Mouse (Mus musculus) neural tube, embryonic 11.5 days (tissue): ENCODE data around the gene Kremen1. TPM values are rescaled to one million over a fixed set of nuclear protein-coding genes. Genes with fewer than 3 reads are reported as not detected.

Source experiments
- ATAC-seq: fragments of 200-750 bp; cut with Nextera tagmentation; 2 replicates; pipeline ENCODE4 v1.8.0; 2017; ENCODE audit warnings: moderate number of reproducible peaks, mild to moderate bottlenecking, moderate TSS enrichment, moderate library complexity; ENCODE audit not compliant: insufficient read depth, low FRiP score, low TSS enrichment
- DNase-seq: peaks from one replicate; pipeline ENCODE4 v3.0.0-alpha.2; 2015; ENCODE audit warnings: low spot score
- H3K27ac ChIP-seq: fragments of 300-500 bp; sonication (generic); 2 replicates; pipeline ENCODE4 v1.5.1; 2014; ENCODE audit warnings: low read depth, mild to moderate bottlenecking, low read length
- H3K27me3 ChIP-seq: fragments of 300-500 bp; sonication (generic); 2 replicates; pipeline ENCODE4 v1.6.1; 2014; ENCODE audit warnings: mild to moderate bottlenecking, low read length, mixed read lengths; ENCODE audit not compliant: control insufficient read depth, insufficient read depth
- H3K36me3 ChIP-seq: fragments of 300-500 bp; sonication (generic); 2 replicates; pipeline ENCODE4 v1.6.1; 2014; ENCODE audit warnings: mild to moderate bottlenecking, low read length, moderate library complexity, mixed read lengths; ENCODE audit not compliant: control insufficient read depth, insufficient read depth
- H3K4me1 ChIP-seq: fragments of 300-500 bp; sonication (generic); 2 replicates; pipeline ENCODE4 v1.6.1; 2014; ENCODE audit warnings: low read length, mixed read lengths; ENCODE audit not compliant: control insufficient read depth, insufficient read depth
- H3K4me2 ChIP-seq: fragments of 300-500 bp; sonication (generic); 2 replicates; pipeline ENCODE4 v1.6.1; 2014; ENCODE audit warnings: low read depth, mild to moderate bottlenecking, moderate library complexity
- H3K4me3 ChIP-seq: fragments of 300-500 bp; sonication (generic); 2 replicates; pipeline ENCODE4 v1.5.1; 2014; ENCODE audit warnings: low read depth, low read length
- H3K9ac ChIP-seq: fragments of 300-500 bp; sonication (generic); 2 replicates; pipeline ENCODE4 v1.6.1; 2014; ENCODE audit warnings: mild to moderate bottlenecking, low read length
- H3K9me3 ChIP-seq: fragments of 300-500 bp; sonication (generic); 2 replicates; pipeline ENCODE4 v1.6.1; 2016; ENCODE audit warnings: low read length; ENCODE audit not compliant: control insufficient read depth
- WGBS: fragments of 180-500 bp; shearing (Covaris S2); extraction: QIAGEN DNeasy Blood & Tissue Kit; methylation state at CpG from one replicate; pipeline ENCODE4 v1.1.7; 2014; 5-methylcytosine and 5-hydroxymethylcytosine counted together
- polyA plus RNA-seq: library from polyadenylated mRNA; unstranded; fragments of >200 nt; fragmentation: Nextera tagmentation; extraction: Ambion mirVana; gene quantifications from 2 replicates; pipeline ENCODE4 v1.2.1, GENCODE M21; 2014

Gene Kremen1
- polyA plus RNA-seq, 1 experiment from 2014 or later, result 9.6 TPM

DNA sequence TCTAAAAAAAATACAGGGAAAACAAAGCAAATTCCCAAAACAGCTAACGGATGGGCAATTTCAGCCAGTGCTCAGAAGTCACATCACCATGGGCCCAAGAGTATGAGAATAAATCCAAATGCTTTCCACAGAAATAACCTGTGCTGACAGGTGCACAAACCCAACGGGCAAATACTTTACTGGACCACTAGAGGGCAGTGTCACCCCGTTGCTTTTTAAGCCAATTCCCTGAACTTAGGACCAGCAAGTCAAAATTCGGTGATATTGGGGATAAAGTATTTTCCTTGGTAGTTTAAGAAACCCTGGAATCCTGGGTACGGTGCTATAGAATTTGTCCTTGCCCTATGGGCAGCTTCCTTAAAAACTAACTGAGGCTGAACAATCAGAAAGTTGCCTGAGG, 29.3 kb upstream of the Kremen1 start:
- Histone ChIP-seq H3K9ac (no peak overlapping the region), H3K4me3 (no peak overlapping the region), H3K36me3 (peaks cover 5% of the 10 kb centered on the region), H3K27ac (no peak overlapping the region), H3K9me3 (no peaks in the 10 kb centered on the region), H3K4me2 (no peak overlapping the region), H3K4me1 (no peaks in the 10 kb centered on the region), H3K27me3 (no peaks in the 10 kb centered on the region)
- ATAC-seq (no peak), DNase-seq (peak; percentile 67)
- WGBS, result 24% methylated on average over 5 of the region's 5 CpGs

DNA sequence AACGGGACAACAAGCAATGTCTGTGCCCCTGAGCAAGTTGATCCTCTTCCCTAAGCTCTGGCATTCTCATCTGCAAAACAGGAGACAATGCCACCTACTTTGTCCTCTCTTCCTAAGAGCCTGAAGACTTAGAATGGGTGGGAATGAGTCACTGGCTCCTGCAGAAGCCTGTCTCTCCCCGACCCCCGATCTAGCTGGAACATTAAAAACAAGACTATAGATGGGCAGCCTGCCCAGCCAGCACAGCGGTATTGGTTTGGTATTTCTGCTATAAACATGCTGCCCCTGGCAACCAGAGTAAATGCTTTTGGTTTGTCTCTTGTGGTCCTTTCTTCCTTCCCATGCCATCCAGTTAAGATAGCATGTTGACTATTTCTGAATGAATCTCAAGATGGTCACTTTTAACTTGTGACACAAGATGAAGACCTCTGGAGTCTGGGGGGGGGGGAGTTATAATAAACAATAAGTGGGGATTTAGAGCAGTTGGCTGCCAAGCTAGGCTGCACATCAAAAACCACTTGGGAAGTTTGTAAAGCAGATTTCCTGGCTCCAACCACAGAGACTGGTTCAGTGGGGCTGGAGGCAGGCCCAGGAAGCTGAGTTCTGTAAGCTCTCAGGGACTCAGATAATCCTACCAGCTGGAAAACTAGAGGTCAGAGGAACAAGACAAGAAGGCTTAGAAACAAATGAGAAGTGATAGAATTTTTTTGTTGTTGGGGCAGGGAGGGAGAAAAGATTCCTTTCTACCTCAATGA, 28.6 kb upstream of the Kremen1 start:
- Histone ChIP-seq H3K4me2 (no peak overlapping the region), H3K9ac (no peak overlapping the region), H3K4me1 (no peaks in the 10 kb centered on the region), H3K4me3 (no peak overlapping the region), H3K27ac (no peak overlapping the region), H3K9me3 (no peaks in the 10 kb centered on the region), H3K36me3 (peaks cover 5% of the 10 kb centered on the region), H3K27me3 (no peaks in the 10 kb centered on the region)
- WGBS, result 94% methylated on average over 4 of the region's 4 CpGs
- DNase-seq (no peak), ATAC-seq (no peak)

DNA sequence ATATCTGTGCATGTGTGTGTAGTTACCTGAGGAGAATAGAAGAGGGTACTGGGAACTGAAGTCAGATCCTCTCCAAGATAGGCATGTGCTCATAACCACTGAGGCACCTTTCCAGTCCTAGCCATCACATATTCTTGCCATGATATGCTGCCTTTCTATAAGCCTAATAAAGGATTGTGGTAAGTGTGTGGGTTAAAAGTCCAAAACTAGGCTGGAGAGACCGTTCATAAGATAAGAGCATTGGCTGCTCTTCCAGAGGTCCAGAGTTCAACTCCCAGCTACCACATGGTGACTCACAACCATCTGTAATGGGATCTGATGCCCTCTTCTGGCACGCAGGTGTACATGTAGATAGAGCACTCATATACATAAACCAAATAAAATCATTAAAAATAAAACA, 22.6 kb upstream of the Kremen1 start:
- Histone ChIP-seq H3K4me2 (no peak overlapping the region), H3K36me3 (peaks cover 12% of the 10 kb centered on the region), H3K4me1 (no peaks in the 10 kb centered on the region), H3K9ac (no peak overlapping the region), H3K27ac (no peak overlapping the region), H3K4me3 (no peak overlapping the region), H3K9me3 (no peaks in the 10 kb centered on the region), H3K27me3 (no peaks in the 10 kb centered on the region)
- no peak for ATAC-seq
- WGBS, result 93% methylated on average over 2 of the region's 2 CpGs
- no peak for DNase-seq

DNA sequence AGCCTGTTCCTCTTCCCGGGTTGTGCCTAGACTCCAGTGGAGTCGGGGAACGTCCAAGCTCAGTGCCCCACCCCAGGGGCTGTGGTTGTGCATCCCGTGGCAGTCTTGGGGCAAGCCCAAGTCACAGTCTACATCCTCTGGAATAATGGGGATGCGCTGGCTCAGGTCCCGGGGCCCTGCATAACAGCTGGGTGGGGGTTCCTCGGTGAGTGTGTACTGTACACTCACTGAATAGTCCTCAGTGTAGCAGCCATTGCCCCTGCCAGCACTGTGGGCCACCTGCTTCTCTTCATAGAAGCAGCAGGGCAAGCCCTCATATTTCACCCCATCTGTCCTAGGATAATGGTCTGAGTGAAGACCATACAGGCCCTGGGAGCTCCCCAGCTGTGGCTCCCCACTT, 19.6 kb upstream of the Kremen1 start:
- H3K4me3 ChIP-seq, result no peak overlapping the region
- H3K36me3 ChIP-seq, result peaks cover 7% of the 10 kb centered on the region; the same call in 1 of the 2 replicates
- H3K4me2 ChIP-seq, result no peak overlapping the region
- DNase-seq (no peak), ATAC-seq (no peak)
- no peaks in the 10 kb centered on the region for H3K4me1 ChIP-seq
- no peak overlapping the region for H3K9ac ChIP-seq
- WGBS, result 86% methylated on average over 7 of the region's 7 CpGs
- H3K27me3 ChIP-seq, result no peaks in the 10 kb centered on the region
- no peak overlapping the region for H3K27ac ChIP-seq
- H3K9me3 ChIP-seq, result no peaks in the 10 kb centered on the region

DNA sequence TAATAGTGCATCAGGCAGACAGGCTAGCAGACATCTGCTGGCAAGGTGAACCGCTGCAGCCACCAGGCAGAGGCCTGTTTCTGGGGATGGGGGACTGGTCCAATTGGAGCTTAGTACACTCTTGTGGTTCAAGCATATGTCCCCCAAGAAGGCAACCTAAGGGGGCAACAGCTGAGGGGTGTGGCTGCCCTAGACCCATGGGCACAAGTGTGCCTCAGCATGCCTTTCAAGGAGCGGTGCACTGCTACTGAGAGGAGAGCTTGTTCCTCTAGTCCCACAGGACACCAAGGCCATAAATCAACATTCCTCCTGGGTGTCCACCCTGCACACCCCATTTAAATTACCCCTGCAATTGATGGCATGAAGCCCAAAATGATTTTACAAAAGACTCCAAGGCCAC, 17.1 kb upstream of the Kremen1 start:
- H3K27ac ChIP-seq, result no peak overlapping the region
- no peaks in the 10 kb centered on the region for H3K4me1 ChIP-seq
- DNase-seq, result no peak
- H3K4me3 ChIP-seq, result no peak overlapping the region
- 75% methylated on average over 2 of the region's 2 CpGs for WGBS
- peaks cover 7% of the 10 kb centered on the region; the same call in 1 of the 2 replicates for H3K36me3 ChIP-seq
- H3K4me2 ChIP-seq, result no peak overlapping the region
- no peak for ATAC-seq
- no peaks in the 10 kb centered on the region for H3K27me3 ChIP-seq
- no peaks in the 10 kb centered on the region for H3K9me3 ChIP-seq
- no peak overlapping the region for H3K9ac ChIP-seq

DNA sequence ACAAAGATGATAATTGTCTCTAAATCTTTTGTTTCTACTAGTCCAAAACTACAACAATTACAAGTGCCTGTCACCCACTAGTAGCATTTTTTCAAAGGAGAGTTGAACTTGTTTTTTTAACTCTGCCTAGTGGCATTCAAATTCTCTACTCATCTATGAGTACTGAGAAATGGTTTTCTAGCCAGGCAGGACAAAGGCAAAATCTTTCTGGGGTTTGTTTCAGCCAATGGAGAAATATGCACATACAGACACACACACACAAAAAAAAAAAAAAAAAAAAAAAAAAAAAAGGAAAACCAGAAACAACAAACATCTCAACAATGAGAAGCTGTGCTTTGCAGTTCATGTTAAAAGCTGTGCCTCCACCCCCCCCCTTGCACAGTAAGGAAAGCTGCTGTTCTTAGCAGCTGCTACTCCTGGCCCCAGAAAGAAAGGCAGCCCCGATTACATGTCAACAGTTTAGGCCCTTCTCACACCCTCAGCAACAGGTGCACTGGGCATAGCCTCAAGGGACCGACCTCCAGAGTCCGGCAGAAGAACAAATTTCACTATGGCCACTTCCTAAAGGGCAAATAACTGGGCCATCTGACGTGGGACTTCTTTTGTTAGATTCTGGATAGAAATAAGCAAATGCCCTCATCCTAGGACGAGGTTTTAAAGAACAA, 16.1 kb upstream of the Kremen1 start:
- WGBS, result 73% methylated on average over 5 of the region's 5 CpGs

DNA sequence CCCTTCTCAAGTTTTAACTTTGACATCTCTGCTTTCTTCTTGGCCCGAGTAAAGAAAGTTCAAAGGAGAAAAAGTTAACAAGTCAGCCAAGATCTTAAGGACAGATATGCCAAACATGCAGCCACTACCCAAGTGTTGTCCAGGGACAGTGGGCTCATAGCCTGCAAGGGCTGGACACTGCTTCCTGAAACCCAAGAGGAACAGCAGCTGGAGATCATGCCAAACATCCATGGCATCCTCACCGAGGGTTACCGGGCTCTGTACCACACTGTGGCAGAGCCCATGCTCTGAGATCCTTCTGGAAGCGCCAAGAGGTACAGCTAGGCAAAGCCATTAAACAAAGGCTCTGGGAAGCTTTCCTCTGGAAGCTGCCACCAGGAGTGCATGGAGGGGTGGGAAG, 13.9 kb upstream of the Kremen1 start:
- no peaks in the 10 kb centered on the region for H3K27me3 ChIP-seq
- no peaks in the 10 kb centered on the region for H3K9me3 ChIP-seq
- no peak overlapping the region for H3K27ac ChIP-seq
- no peak overlapping the region for H3K9ac ChIP-seq
- DNase-seq (no peak), ATAC-seq (no peak)
- 0 out of 2 replicates have a peak, but pooled peaks cover 3% of the 10 kb centered on the region for H3K4me1 ChIP-seq
- H3K4me3 ChIP-seq, result no peak overlapping the region
- 88% methylated on average over 4 of the region's 4 CpGs for WGBS
- H3K4me2 ChIP-seq, result no peak overlapping the region
- H3K36me3 ChIP-seq, result 0 out of 2 replicates have a peak, but pooled peaks cover 2% of the 10 kb centered on the region

More for the DNA sequence above, 16.1 kb upstream of the Kremen1 start:
- Histone ChIP-seq H3K27ac (no peak overlapping the region), H3K9ac (no peak overlapping the region), H3K9me3 (no peaks in the 10 kb centered on the region), H3K4me1 (0 out of 2 replicates have a peak, but pooled peaks cover under 1% of the 10 kb centered on the region), H3K4me2 (no peak overlapping the region), H3K4me3 (no peak overlapping the region), H3K36me3 (peaks cover 7% of the 10 kb centered on the region; the same call in 1 of the 2 replicates), H3K27me3 (no peaks in the 10 kb centered on the region)
- no peak for DNase-seq
- no peak for ATAC-seq

DNA sequence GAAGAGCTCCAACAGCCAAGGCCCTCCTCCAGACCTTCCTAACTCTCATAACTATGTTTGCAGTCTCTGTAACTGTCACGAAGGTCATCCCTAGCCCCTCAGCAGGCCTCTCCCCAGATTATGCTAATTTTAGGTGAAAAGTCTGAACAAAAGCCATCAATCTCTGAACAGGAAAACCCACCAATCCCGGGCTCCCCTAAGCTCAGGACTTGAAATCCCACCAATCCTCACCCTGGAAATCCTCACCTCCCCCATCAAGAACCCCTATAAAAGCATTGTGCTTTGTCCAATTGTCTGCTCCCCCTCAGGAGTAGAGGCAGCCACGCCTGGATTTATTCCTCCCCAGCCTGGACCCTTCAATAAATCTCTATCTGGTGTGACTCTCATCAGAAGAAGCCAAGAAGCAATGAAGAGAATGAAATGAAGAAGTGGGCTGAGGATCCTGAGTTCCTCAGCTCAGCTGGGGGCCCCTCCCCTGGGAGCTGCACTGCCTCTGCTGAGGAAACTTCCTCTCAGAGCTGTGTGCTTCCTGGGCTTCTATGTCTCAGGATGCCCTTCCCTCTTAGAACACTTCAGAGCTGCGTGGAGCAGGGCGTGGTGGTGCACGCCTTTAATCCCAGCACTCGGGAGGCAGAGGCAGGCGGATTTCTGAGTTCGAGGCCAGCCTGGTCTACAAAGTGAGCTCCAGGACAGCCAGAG, 11.3 kb upstream of the Kremen1 start:
- H3K4me2 ChIP-seq, result no peak overlapping the region
- no peaks in the 10 kb centered on the region for H3K27me3 ChIP-seq
- WGBS, result 79% methylated on average over 9 of the region's 9 CpGs
- no peaks in the 10 kb centered on the region for H3K36me3 ChIP-seq
- ATAC-seq, result no peak; the same call in 1 of the 2 replicates
- 0 out of 2 replicates have a peak, but pooled peaks cover 3% of the 10 kb centered on the region for H3K4me1 ChIP-seq
- H3K9ac ChIP-seq, result no peak overlapping the region
- no peak overlapping the region for H3K27ac ChIP-seq
- no peaks in the 10 kb centered on the region for H3K9me3 ChIP-seq
- H3K4me3 ChIP-seq, result no peak overlapping the region
- DNase-seq, result no peak
